In genomic region chr3:51388904-51389303, GRCm38 (mm10) we compare ENCODE assay signal across 7 mouse cellular contexts. TPM values are rescaled to one million over a fixed set of nuclear protein-coding genes. Genes with fewer than 3 reads are reported as not detected.
DNase-seq lines count a peak whose midpoint lies in the region; ATAC-seq and TF ChIP-seq lines count a peak whose summit lies in the region.

No protein-coding gene starts in this region.

- peaks cover 38% of the 10 kb centered on the region for H3K4me1 ChIP-seq in G1E (ENCODE audit: insufficient read depth, low read depth, low read length)
- H3K4me1 ChIP-seq in hindbrain, embryonic 10.5 days (replicated peaks): peaks cover 13% of the 10 kb centered on the region

- peak overlapping the region; percentile 64; the same call in 1 of the 2 replicates for H3K4me3 ChIP-seq in G1E (ENCODE audit: low read depth, low read length)
- peak overlapping the region; percentile 39 for H3K4me3 ChIP-seq in hindbrain, embryonic 10.5 days

- TF ChIP-seq CTCF in G1E (IDR thresholded peaks at IDR 0.05; ENCODE audit: low read depth, low read length): no peak

- ATAC-seq in G1E (ENCODE audit: extremely low read depth, insufficient number of reproducible peaks, low FRiP score, poor library complexity, severe bottlenecking): peak; percentile 82
- peak; percentile 98 for ATAC-seq in megakaryocyte progenitor cell, adult 5-6 weeks (replicated peaks; ENCODE audit: poor library complexity)

- 4% methylated on average over 13 of the region's 13 CpGs for WGBS in hindbrain, embryonic 10.5 days

- H3K27ac ChIP-seq in hindbrain, embryonic 10.5 days: peak overlapping the region; percentile 59; the same call in 1 of the 2 replicates

- H3K36me3 ChIP-seq in G1E (replicated peaks): peaks cover 6% of the 10 kb centered on the region
- H3K36me3 ChIP-seq in hindbrain, embryonic 10.5 days: no peaks in the 10 kb centered on the region

- H3K27me3 ChIP-seq in G1E (ENCODE audit: insufficient read depth, low read length): no peaks in the 10 kb centered on the region
- H3K27me3 ChIP-seq in hindbrain, embryonic 10.5 days (ENCODE audit: insufficient read depth, poor library complexity, severe bottlenecking): peaks cover 25% of the 10 kb centered on the region

- DNase-seq in G1E (ENCODE audit: low spot score) (peak; percentile 70), MEL-GATA-1-ER (ENCODE audit: extremely low read depth, low read depth) (peak; percentile 61), adipocyte (ENCODE audit: low spot score) (no peak)
- DNase-seq in hindbrain, embryonic 10.5 days (ENCODE audit: low spot score): no peak
- no peak for DNase-seq in right cerebral cortex, postnatal 10 days (ENCODE audit: low spot score in 2 of 2)
- DNase-seq in frontal cortex, postnatal 25 days (ENCODE audit: low spot score in 2 of 2): no peak

- H3K9me3 ChIP-seq in G1E (replicated peaks): no peaks in the 10 kb centered on the region
- no peaks in the 10 kb centered on the region for H3K9me3 ChIP-seq in hindbrain, embryonic 10.5 days

RNA-seq across cellular contexts. Expression of gene Mgarp, which starts 7.6 kb away (rescaled TPM):
- 5.6 and 6.6 TPM in 2 replicates for total RNA-seq in G1E (2014; fragmentation: Nextera tagmentation)
- 20.3 and 24.7 TPM in 2 replicates for total RNA-seq in G1E (2017)
- 14.4 and 16.8 TPM in 2 replicates for polyA plus RNA-seq in G1E (2012)
- polyA plus RNA-seq in hindbrain, embryonic 10.5 days (2016; fragmentation: Nextera tagmentation; extraction: Ambion mirVana): 7.5 and 11.8 TPM in 2 replicates
- total RNA-seq in megakaryocyte progenitor cell, adult 5-6 weeks (2015): not detected in 2 replicates
- total RNA-seq in megakaryocyte progenitor cell, adult 5-6 weeks (2017): not detected in 2 replicates

RNA-seq across cellular contexts. Expression of gene Ndufc1, which starts 19.9 kb away (rescaled TPM):
- total RNA-seq in G1E (2014; fragmentation: Nextera tagmentation) (199 and 247 TPM in 2 replicates), G1E (2017) (106 and 114 TPM in 2 replicates)
- 16.7 and 38.6 TPM in 2 replicates for polyA plus RNA-seq in G1E (2012)
- 675 and 776 TPM in 2 replicates for polyA plus RNA-seq in hindbrain, embryonic 10.5 days (2016; fragmentation: Nextera tagmentation; extraction: Ambion mirVana)
- total RNA-seq in megakaryocyte progenitor cell, adult 5-6 weeks (2015): 175 and 219 TPM in 2 replicates
- total RNA-seq in megakaryocyte progenitor cell, adult 5-6 weeks (2017): 84.9 and 94.9 TPM in 2 replicates

RNA-seq across cellular contexts. Expression of gene Naa15, which starts 26.0 kb away (rescaled TPM):
- total RNA-seq in G1E (2014; fragmentation: Nextera tagmentation) (131 and 138 TPM in 2 replicates), G1E (2017) (52.5 and 63.5 TPM in 2 replicates)
- polyA plus RNA-seq in G1E (2012): 15.9 and 28.6 TPM in 2 replicates
- 53.2 and 64.6 TPM in 2 replicates for polyA plus RNA-seq in hindbrain, embryonic 10.5 days (2016; fragmentation: Nextera tagmentation; extraction: Ambion mirVana)
- total RNA-seq in megakaryocyte progenitor cell, adult 5-6 weeks (2015): 126 and 131 TPM in 2 replicates
- total RNA-seq in megakaryocyte progenitor cell, adult 5-6 weeks (2017): 69.8 and 118 TPM in 2 replicates

RNA-seq across cellular contexts. Expression of gene Elf2, which starts 48.4 kb away (rescaled TPM):
- 67.8 and 73.6 TPM in 2 replicates for total RNA-seq in G1E (2014; fragmentation: Nextera tagmentation)
- total RNA-seq in G1E (2017): 98.1 and 111 TPM in 2 replicates
- polyA plus RNA-seq in G1E (2012): 38.1 and 52.6 TPM in 2 replicates
- polyA plus RNA-seq in hindbrain, embryonic 10.5 days (2016; fragmentation: Nextera tagmentation; extraction: Ambion mirVana): 35.4 and 40.5 TPM in 2 replicates
- 40.3 and 43.1 TPM in 2 replicates for total RNA-seq in megakaryocyte progenitor cell, adult 5-6 weeks (2015)
- total RNA-seq in megakaryocyte progenitor cell, adult 5-6 weeks (2017): 96.0 and 124 TPM in 2 replicates

Comparison
In these comparisons a context has a peak if more than half of its experiments do, and no peak if none do; other contexts are left out.
1. DNase-seq: peak in G1E (single experiment) and MEL-GATA-1-ER (single experiment); none in hindbrain, embryonic 10.5 days (single experiment), right cerebral cortex, postnatal 10 days (0 of 2), frontal cortex, postnatal 25 days (0 of 2) and adipocyte (single experiment).
2. RNA of gene Mgarp, which starts 7.6 kb away (total RNA-seq): 5.6 to 24.7 TPM in G1E; not detected in megakaryocyte progenitor cell, adult 5-6 weeks; every median in the first group is over 4 times any median in the second.